Mouse (Mus musculus) cerebellum, adult 2 months (tissue): ENCODE results near the gene Cenps.

Source experiments
- CTCF ChIP-seq: fragments of 200-500 bp; IDR thresholded peaks from 2 replicates; pipeline ENCODE4 v1.5.1; 2011; ENCODE audit warnings: low read depth, mild to moderate bottlenecking, control low read depth, low read length, moderate library complexity, borderline replicate concordance; ENCODE audit not compliant: insufficient read depth
- POLR2A ChIP-seq: fragments of 200-500 bp; IDR thresholded peaks from 2 replicates; pipeline ENCODE4 v1.6.1; 2011; ENCODE audit warnings: low read length, control low read depth, borderline replicate concordance; ENCODE audit not compliant: insufficient read depth

- no peak for TF ChIP-seq POLR2A
- TF ChIP-seq CTCF = no peak
Measured at GRCm38 (mm10) chr4:149173661-149174060, 36.2 kb upstream of the Cenps start.
